Mouse (Mus musculus): Measurements from ENCODE around the gene Pdss2. TPM values are rescaled to one million over a fixed set of nuclear protein-coding genes. Genes with fewer than 3 reads are reported as not detected.

Gene Pdss2
- polyA plus RNA-seq, 1 experiment from 2014 or later: 16.8 TPM

DNA sequence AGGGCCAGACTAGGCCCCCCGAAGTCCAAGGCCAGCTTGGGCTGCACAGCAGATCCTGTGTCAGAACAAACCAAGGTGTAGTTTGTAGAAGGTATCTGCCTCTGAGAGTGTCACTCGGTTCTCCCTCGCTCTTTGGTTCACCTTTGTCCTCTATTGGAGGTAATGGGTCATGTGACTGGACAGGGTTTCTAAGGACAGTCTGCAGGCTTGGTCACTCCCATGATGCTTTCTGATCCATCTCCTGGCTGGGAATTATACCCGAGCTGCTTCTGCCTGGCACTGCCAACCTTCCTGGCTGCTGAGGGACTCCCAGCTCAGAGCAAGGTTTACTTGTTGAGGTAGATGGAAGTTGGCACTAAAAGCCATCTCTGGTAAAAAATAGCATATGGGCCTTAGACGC, 269.6 kb downstream of the Pdss2 start:
- Histone ChIP-seq H3K4me2 (ENCODE audit: low read length) (no peak overlapping the region), H3K36me3 (ENCODE audit: control insufficient read depth, insufficient read depth, low read length) (peaks cover 8% of the 10 kb centered on the region), H3K27ac (ENCODE audit: low read length) (no peak overlapping the region), H3K4me1 (ENCODE audit: control insufficient read depth, insufficient read depth, low read length) (no peaks in the 10 kb centered on the region), H3K27me3 (ENCODE audit: control insufficient read depth, insufficient read depth, low read depth, low read length) (no peaks in the 10 kb centered on the region), H3K9ac (ENCODE audit: low read depth, low read length) (no peak overlapping the region), H3K4me3 (ENCODE audit: low read depth, low read length) (no peak overlapping the region), H3K9me3 (replicated peaks; ENCODE audit: control insufficient read depth, low read length, poor library complexity, severe bottlenecking) (no peaks in the 10 kb centered on the region)
- WGBS: 91% methylated on average over 5 of the region's 5 CpGs
- ATAC-seq: no peak

GRCm38 (mm10) chr10:43502599-43502998, 281.3 kb downstream of the Pdss2 start:
- H3K27ac ChIP-seq (ENCODE audit: low read length): no peak overlapping the region
- H3K27me3 ChIP-seq (ENCODE audit: control insufficient read depth, insufficient read depth, low read depth, low read length): no peaks in the 10 kb centered on the region
- H3K4me1 ChIP-seq (ENCODE audit: control insufficient read depth, insufficient read depth, low read length): no peaks in the 10 kb centered on the region
- no peak overlapping the region for H3K4me3 ChIP-seq (ENCODE audit: low read depth, low read length)
- no peak overlapping the region for H3K4me2 ChIP-seq (ENCODE audit: low read length)
- WGBS: 96% methylated on average over 4 of the region's 4 CpGs
- H3K9me3 ChIP-seq (replicated peaks; ENCODE audit: control insufficient read depth, low read length, poor library complexity, severe bottlenecking): no peaks in the 10 kb centered on the region
- no peak overlapping the region for H3K9ac ChIP-seq (ENCODE audit: low read depth, low read length)
- no peak for ATAC-seq
- peaks cover 15% of the 10 kb centered on the region for H3K36me3 ChIP-seq (ENCODE audit: control insufficient read depth, insufficient read depth, low read length)

DNA sequence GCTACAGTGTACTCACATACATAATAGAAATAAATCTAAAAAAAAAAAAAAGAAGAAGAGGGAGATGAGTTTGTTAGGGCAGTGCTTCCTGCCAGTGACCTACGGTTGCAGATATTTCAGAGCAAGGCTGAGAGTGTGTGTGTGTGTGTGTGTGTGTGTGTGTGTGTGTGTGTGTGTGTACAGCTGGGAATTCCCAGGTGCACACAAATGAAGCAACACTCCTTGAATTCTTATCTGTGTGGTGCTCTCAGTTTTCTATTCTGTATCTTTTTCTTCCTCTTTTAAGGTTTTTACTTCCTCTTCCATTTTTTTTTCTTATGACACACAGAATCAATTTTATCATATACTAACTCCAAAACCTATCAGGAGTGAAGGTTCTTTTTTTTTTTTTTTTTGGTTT, 283.0 kb downstream of the Pdss2 start:
- H3K36me3 ChIP-seq (ENCODE audit: control insufficient read depth, insufficient read depth, low read length): peaks cover 4% of the 10 kb centered on the region
- no peak overlapping the region for H3K4me2 ChIP-seq (ENCODE audit: low read length)
- H3K27me3 ChIP-seq (ENCODE audit: control insufficient read depth, insufficient read depth, low read depth, low read length): no peaks in the 10 kb centered on the region
- WGBS: 85% methylated on average over 1 of the region's 1 CpGs
- H3K4me1 ChIP-seq (ENCODE audit: control insufficient read depth, insufficient read depth, low read length): no peaks in the 10 kb centered on the region
- no peak for ATAC-seq
- H3K27ac ChIP-seq (ENCODE audit: low read length): no peak overlapping the region
- H3K4me3 ChIP-seq (ENCODE audit: low read depth, low read length): no peak overlapping the region
- no peak overlapping the region for H3K9ac ChIP-seq (ENCODE audit: low read depth, low read length)
- no peaks in the 10 kb centered on the region for H3K9me3 ChIP-seq (replicated peaks; ENCODE audit: control insufficient read depth, low read length, poor library complexity, severe bottlenecking)

DNA sequence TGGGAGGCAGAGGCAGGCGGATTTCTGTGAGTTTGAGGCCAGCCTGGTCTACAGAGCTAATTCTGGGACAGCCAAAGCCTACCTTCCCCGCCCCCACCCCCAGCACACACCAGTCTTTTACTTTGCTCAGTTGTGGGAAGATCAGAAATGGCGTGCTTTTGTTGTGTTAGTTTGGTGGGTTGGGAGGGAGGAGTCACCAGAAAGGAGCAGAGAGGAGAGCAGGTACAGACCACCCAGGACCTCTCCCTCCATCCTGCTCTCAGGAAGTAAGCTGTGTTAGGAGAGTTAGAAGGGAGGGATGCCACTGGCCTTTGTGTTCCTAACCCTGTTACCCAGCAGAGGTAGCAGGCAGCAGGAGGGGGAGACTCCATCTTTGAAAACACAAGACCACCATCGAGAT, 285.8 kb downstream of the Pdss2 start:
- 71% methylated on average over 4 of the region's 4 CpGs for WGBS
- Histone ChIP-seq H3K4me2 (ENCODE audit: low read length) (no peak overlapping the region), H3K4me3 (ENCODE audit: low read depth, low read length) (no peak overlapping the region), H3K9ac (ENCODE audit: low read depth, low read length) (no peak overlapping the region), H3K36me3 (ENCODE audit: control insufficient read depth, insufficient read depth, low read length) (peaks cover 25% of the 10 kb centered on the region), H3K4me1 (ENCODE audit: control insufficient read depth, insufficient read depth, low read length) (no peaks in the 10 kb centered on the region), H3K9me3 (replicated peaks; ENCODE audit: control insufficient read depth, low read length, poor library complexity, severe bottlenecking) (no peaks in the 10 kb centered on the region), H3K27ac (ENCODE audit: low read length) (no peak overlapping the region), H3K27me3 (ENCODE audit: control insufficient read depth, insufficient read depth, low read depth, low read length) (no peaks in the 10 kb centered on the region)
- ATAC-seq: no peak

GRCm38 (mm10) chr10:43509228-43509627, 287.9 kb downstream of the Pdss2 start:
- WGBS: 97% methylated on average over 7 of the region's 7 CpGs

GRCm38 (mm10) chr10:43512976-43513375, 291.7 kb downstream of the Pdss2 start:
- Histone ChIP-seq H3K9me3 (replicated peaks; ENCODE audit: control insufficient read depth, low read length, poor library complexity, severe bottlenecking) (no peaks in the 10 kb centered on the region), H3K4me2 (ENCODE audit: low read length) (no peak overlapping the region), H3K9ac (ENCODE audit: low read depth, low read length) (no peak overlapping the region), H3K36me3 (ENCODE audit: control insufficient read depth, insufficient read depth, low read length) (peaks cover 28% of the 10 kb centered on the region), H3K4me1 (ENCODE audit: control insufficient read depth, insufficient read depth, low read length) (no peaks in the 10 kb centered on the region), H3K4me3 (ENCODE audit: low read depth, low read length) (no peak overlapping the region), H3K27me3 (ENCODE audit: control insufficient read depth, insufficient read depth, low read depth, low read length) (no peaks in the 10 kb centered on the region), H3K27ac (ENCODE audit: low read length) (no peak overlapping the region)
- no peak for ATAC-seq
- 93% methylated on average over 10 of the region's 10 CpGs for WGBS

More at GRCm38 (mm10) chr10:43509228-43509627, 287.9 kb downstream of the Pdss2 start:
- peaks cover 25% of the 10 kb centered on the region for H3K36me3 ChIP-seq (ENCODE audit: control insufficient read depth, insufficient read depth, low read length)
- H3K4me2 ChIP-seq (ENCODE audit: low read length): no peak overlapping the region
- no peak for ATAC-seq
- H3K4me3 ChIP-seq (ENCODE audit: low read depth, low read length): no peak overlapping the region
- no peaks in the 10 kb centered on the region for H3K9me3 ChIP-seq (replicated peaks; ENCODE audit: control insufficient read depth, low read length, poor library complexity, severe bottlenecking)
- H3K9ac ChIP-seq (ENCODE audit: low read depth, low read length): no peak overlapping the region
- H3K27ac ChIP-seq (ENCODE audit: low read length): no peak overlapping the region
- no peaks in the 10 kb centered on the region for H3K4me1 ChIP-seq (ENCODE audit: control insufficient read depth, insufficient read depth, low read length)
- H3K27me3 ChIP-seq (ENCODE audit: control insufficient read depth, insufficient read depth, low read depth, low read length): no peaks in the 10 kb centered on the region

Other genes with a start within 250 kb of the Pdss2 start
- 12.4 and 14.4 TPM in 2 replicates for gene Sobp, start 47.0 kb upstream of the Pdss2 start, polyA plus RNA-seq (2015; fragmentation: Nextera tagmentation; extraction: Ambion mirVana)
- gene 9030612E09Rik, start 46.8 kb upstream of the Pdss2 start, polyA plus RNA-seq (2015; fragmentation: Nextera tagmentation; extraction: Ambion mirVana): 1.8 and 2.6 TPM in 2 replicates